ENCODE assay signal across 17 mouse cellular contexts in the genomic region with DNA sequence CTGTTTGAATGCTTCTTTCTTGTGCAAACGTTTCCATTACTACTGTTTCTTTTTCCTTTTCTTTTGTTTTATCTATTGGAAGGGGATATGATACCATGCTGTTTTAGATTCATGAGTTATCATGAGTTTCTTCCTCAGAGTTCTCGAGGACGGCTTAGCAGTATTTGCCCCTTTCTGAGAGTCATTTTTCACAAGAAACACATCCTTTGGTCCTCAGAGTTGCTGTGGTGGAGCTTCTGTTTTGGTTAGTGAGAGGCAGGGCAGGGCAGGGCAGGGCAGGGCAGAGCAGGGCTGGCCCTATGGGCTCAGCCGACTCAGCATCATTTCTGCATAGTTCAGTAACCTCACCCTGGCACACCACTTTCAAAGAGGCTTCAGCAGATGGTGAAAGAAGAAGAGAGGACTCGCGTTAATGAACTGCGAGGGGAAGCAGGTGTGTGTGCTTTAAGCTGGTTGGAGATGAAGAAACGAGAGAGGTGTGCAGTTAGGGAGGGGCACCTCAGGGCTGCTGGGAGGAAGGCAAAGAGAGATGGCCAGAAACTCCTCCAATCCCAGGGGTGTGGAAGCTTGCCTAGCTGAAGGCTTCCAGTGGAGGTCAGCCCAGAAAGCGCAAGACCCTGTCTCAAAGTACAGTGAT. TPM values are rescaled to one million over a fixed set of nuclear protein-coding genes. Genes with fewer than 3 reads are reported as not detected.
DNase-seq lines count a peak whose midpoint lies in the region; ATAC-seq lines count a peak whose summit lies in the region.
"Had no signal": no experiment of that assay in that cellular context is flagged by ENCODE, and none has a peak within 500 bp of the region (broad histone marks: within the 10 kb centered on the region; RNA-seq: fewer than 3 reads in every experiment).

No protein-coding gene starts in this region.

- 27% methylated on average over 9 of the region's 9 CpGs for WGBS in liver, embryonic 13.5 days (ENCODE audit: insufficient replicate concordance)

- H3K27ac ChIP-seq in liver, embryonic 13.5 days = peak overlapping the region; percentile 30
- H3K27ac ChIP-seq: embryonic facial prominence, embryonic 13.5 days; hindbrain, embryonic 14.5 days; kidney, postnatal 0 days; limb, embryonic 13.5 days had no signal

- H3K4me1 ChIP-seq in liver, embryonic 13.5 days (replicated peaks) = peaks cover 63% of the 10 kb centered on the region

- no peaks in the 10 kb centered on the region for H3K36me3 ChIP-seq in liver, embryonic 13.5 days
- no peaks in the 10 kb centered on the region for H3K36me3 ChIP-seq in splenic B cell, adult 2 months (ENCODE audit: control insufficient read depth, insufficient read depth, low read length, poor library complexity, severe bottlenecking)
- H3K36me3 ChIP-seq: embryonic facial prominence, embryonic 13.5 days; limb, embryonic 13.5 days had no signal

- H3K27me3 ChIP-seq in liver, embryonic 13.5 days = no peaks in the 10 kb centered on the region
- H3K27me3 ChIP-seq in splenic B cell, adult 2 months (ENCODE audit: control insufficient read depth, insufficient read depth, low read length, poor library complexity, severe bottlenecking) = no peaks in the 10 kb centered on the region
- H3K27me3 ChIP-seq: embryonic facial prominence, embryonic 13.5 days; limb, embryonic 13.5 days had no signal

- H3K4me2 ChIP-seq in liver, embryonic 13.5 days = peak overlapping the region; percentile 26
- H3K4me2 ChIP-seq: embryonic facial prominence, embryonic 13.5 days; hindbrain, embryonic 14.5 days; limb, embryonic 13.5 days had no signal

- intact Hi-C loops in heart, postnatal 10 days (cut with DNase I) = loop anchor here (5.0 to 10.0 kb wide), 2 partner anchors 216 to 298 kb away; a partner anchor contains a TSS

- peak; percentile 70 for DNase-seq in heart, adult 11 months
- DNase-seq in heart, postnatal 10 days = no peak
- peak; percentile 52 to 58 for DNase-seq in spleen, postnatal 36 days (ENCODE audit: low spot score in 2 of 2)
- no peak for DNase-seq in spleen, adult 18-20 months
- peak; percentile 17 for DNase-seq in liver, embryonic 13.5 days
- DNase-seq in splenic B cell, adult 2 months (ENCODE audit: low read depth, low spot score) = peak; percentile 68
- DNase-seq in urinary bladder, adult 18-20 months (ENCODE audit: low spot score in 2 of 2) = no peak
- DNase-seq in kidney, postnatal 14 days = no peak
- DNase-seq: cerebellum, postnatal 25 days; right cerebral cortex, postnatal 14 days had no signal

- no peak overlapping the region for H3K4me3 ChIP-seq in liver, embryonic 13.5 days (replicated peaks)
- H3K4me3 ChIP-seq: embryonic facial prominence, embryonic 13.5 days; limb, embryonic 13.5 days had no signal

- H3K9ac ChIP-seq in liver, embryonic 13.5 days = no peak overlapping the region
- H3K9ac ChIP-seq: embryonic facial prominence, embryonic 13.5 days; hindbrain, embryonic 14.5 days; limb, embryonic 13.5 days had no signal

- no peaks in the 10 kb centered on the region for H3K9me3 ChIP-seq in liver, embryonic 13.5 days (replicated peaks)
- H3K9me3 ChIP-seq: embryonic facial prominence, embryonic 13.5 days; limb, embryonic 13.5 days had no signal

- ATAC-seq in liver, embryonic 13.5 days (ENCODE audit: low read depth) = no peak

RNA-seq across cellular contexts. Expression of a gene that starts 5.0 kb away (rescaled TPM):
- total RNA-seq in heart, postnatal 10 days (2021) = 10 to 100 TPM; 12.5 to 13.8 TPM
- polyA plus RNA-seq in liver, embryonic 13.5 days (2015; fragmentation: Nextera tagmentation; extraction: Ambion mirVana) = 10.6 and 13.1 TPM in 2 replicates

RNA-seq across cellular contexts. Expression of a gene that starts 29.9 kb away (rescaled TPM):
- total RNA-seq in heart, postnatal 10 days (2021) = not detected
- not detected in 2 replicates for polyA plus RNA-seq in liver, embryonic 13.5 days (2015; fragmentation: Nextera tagmentation; extraction: Ambion mirVana)
- total RNA-seq: layer of hippocampus, postnatal 14 days had no signal
- polyA plus RNA-seq: embryonic facial prominence, embryonic 13.5 days; frontal cortex, adult 2 months; hindbrain, embryonic 14.5 days; kidney, postnatal 0 days; limb, embryonic 13.5 days; neural tube, embryonic 11.5 days had no signal

RNA-seq across cellular contexts. Expression of a gene that starts 37.2 kb away (rescaled TPM):
- total RNA-seq in heart, postnatal 10 days (2021) = 10 to 100 TPM; 33.8 to 37.3 TPM
- polyA plus RNA-seq in liver, embryonic 13.5 days (2015; fragmentation: Nextera tagmentation; extraction: Ambion mirVana) = 23.8 and 23.9 TPM in 2 replicates

RNA-seq across cellular contexts. Expression of a gene that starts 54.9 kb away (rescaled TPM):
- 10 to 100 TPM; 10.8 to 13.4 TPM for total RNA-seq in heart, postnatal 10 days (2021)
- polyA plus RNA-seq in liver, embryonic 13.5 days (2015; fragmentation: Nextera tagmentation; extraction: Ambion mirVana) = 5.3 and 6.2 TPM in 2 replicates

Comparison
In these comparisons a context has a peak if more than half of its experiments do, and no peak if none do; other contexts are left out.
1. DNase-seq: peak in heart, adult 11 months (single experiment), spleen, postnatal 36 days (2 of 2), liver, embryonic 13.5 days (single experiment) and splenic B cell, adult 2 months (single experiment); none in heart, postnatal 10 days (0 of 2), spleen, adult 18-20 months (0 of 2), urinary bladder, adult 18-20 months (0 of 2) and kidney, postnatal 14 days (single experiment).